Mouse (Mus musculus): Measurements from ENCODE around the gene Ripk3. TPM values are rescaled to one million over a fixed set of nuclear protein-coding genes. Genes with fewer than 3 reads are reported as not detected.
A peak's percentile ranks its signal among the peaks of the same experiment; 100 is the strongest.
"Not testable (repeated sequence)": the region's sequence is repeated elsewhere in the genome, so short reads cannot be mapped to it uniquely, and the experiment has no call there.

The Ripk3 gene
- polyA plus RNA-seq, 1 experiment from 2014 or later: 2.8 TPM

DNA sequence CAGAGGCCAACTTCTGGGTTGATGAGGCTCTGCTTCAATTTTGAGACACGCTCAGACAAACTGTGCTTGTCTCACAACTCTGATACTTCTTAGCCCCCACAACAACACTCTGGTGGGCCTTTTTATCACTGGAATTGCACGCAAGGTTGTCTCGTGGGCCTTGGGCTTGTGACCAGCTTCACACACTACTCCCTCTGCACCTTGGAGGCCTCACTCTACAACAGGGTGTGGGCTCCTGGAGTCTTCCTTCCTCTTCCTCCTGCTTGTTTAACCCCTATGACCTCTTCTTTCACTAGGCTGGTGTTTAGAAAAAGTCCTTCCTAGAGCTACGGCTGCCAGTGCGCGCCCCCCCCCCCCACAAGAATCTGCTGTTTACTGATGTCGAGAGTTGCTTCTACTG lies 12.0 kb downstream of the Ripk3 start:
- Histone ChIP-seq H3K27me3 (replicated peaks) (peaks cover 37% of the 10 kb centered on the region), H3K4me3 (replicated peaks) (no peak overlapping the region), H3K4me1 (peaks cover 8% of the 10 kb centered on the region), H3K9me3 (replicated peaks) (no peaks in the 10 kb centered on the region), H3K27ac (replicated peaks) (no peak overlapping the region), H3K36me3 (no peaks in the 10 kb centered on the region), H3K9ac (replicated peaks) (no peak overlapping the region), H3K4me2 (no peak overlapping the region)
- ATAC-seq (ENCODE audit: low FRiP score): no peak
- 85% methylated on average over 7 of the region's 7 CpGs for WGBS

DNA sequence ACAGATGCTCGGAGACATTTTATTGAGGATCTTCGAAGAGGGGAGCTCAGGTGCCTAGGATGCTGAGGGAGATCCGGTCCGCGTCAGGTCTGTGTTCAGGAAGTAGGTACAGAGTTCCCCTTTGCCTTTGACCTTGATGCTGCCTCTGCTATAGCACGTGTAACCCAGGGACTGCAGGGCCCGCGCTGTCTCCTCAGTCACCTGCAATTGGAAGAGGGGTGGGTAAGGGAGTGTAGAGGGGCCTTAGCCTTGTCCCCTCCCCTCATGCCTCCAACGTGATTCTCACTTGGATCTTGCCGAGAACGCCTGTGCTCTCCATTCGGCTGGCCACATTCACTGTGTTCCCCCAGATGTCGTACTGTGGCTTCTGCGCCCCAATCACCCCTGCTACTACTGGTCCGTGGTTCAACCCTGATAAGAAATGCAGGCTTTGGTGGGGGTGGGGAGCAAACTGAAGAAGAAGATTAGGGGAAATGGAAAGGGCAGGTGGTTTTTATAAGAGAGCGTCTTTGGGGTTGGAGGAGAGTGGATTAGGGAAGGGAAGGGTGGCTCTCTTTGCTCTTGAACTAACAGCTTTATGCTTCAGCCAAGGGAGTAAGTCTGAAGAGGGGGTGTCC lies 19.5 kb downstream of the Ripk3 start:
- no peak for ATAC-seq (ENCODE audit: low FRiP score)
- WGBS: 77% methylated on average over 16 of the region's 16 CpGs
- Histone ChIP-seq H3K27me3 (replicated peaks) (peaks cover 64% of the 10 kb centered on the region), H3K36me3 (no peaks in the 10 kb centered on the region), H3K27ac (replicated peaks) (no peak overlapping the region), H3K4me3 (replicated peaks) (no peak overlapping the region), H3K9ac (replicated peaks) (no peak overlapping the region), H3K9me3 (replicated peaks) (no peaks in the 10 kb centered on the region), H3K4me2 (no peak overlapping the region), H3K4me1 (peaks cover 10% of the 10 kb centered on the region)

DNA sequence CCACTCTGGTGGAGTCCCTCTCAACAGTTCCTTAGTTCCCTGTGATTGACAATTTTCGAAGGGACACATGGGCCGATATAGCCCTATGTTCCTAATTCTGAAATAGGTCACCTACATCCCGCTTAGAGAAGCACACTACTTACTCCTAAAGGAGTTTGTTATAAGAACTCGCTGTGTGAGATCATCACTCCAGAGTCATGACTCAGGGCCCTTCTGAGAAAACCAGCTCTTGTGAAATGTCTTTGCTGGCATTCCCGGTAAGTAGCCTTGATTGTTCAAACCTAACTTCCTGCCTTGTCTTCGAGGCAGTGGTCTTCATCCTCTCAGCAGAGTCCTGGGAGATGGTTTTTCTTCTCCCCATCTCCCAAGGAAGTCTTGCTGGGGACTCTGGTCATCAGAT lies 20.1 kb downstream of the Ripk3 start:
- peaks cover 10% of the 10 kb centered on the region for H3K4me1 ChIP-seq
- H3K27me3 ChIP-seq (replicated peaks): peaks cover 66% of the 10 kb centered on the region
- 91% methylated on average over 6 of the region's 6 CpGs for WGBS
- ATAC-seq (ENCODE audit: low FRiP score): no peak
- no peak overlapping the region for H3K4me3 ChIP-seq (replicated peaks)
- no peak overlapping the region for H3K4me2 ChIP-seq
- H3K9me3 ChIP-seq (replicated peaks): no peaks in the 10 kb centered on the region
- no peaks in the 10 kb centered on the region for H3K36me3 ChIP-seq
- H3K9ac ChIP-seq (replicated peaks): no peak overlapping the region
- no peak overlapping the region for H3K27ac ChIP-seq (replicated peaks)

- peak overlapping the region; percentile 75 for H3K4me2 ChIP-seq
- H3K27ac ChIP-seq (replicated peaks): no peak overlapping the region
- H3K4me3 ChIP-seq (replicated peaks): peak overlapping the region; percentile 42
- no peaks in the 10 kb centered on the region for H3K9me3 ChIP-seq (replicated peaks)
- H3K36me3 ChIP-seq: no peaks in the 10 kb centered on the region
- WGBS: 12% methylated on average over 51 of the region's 52 CpGs
- H3K4me1 ChIP-seq: peaks cover 12% of the 10 kb centered on the region
- peak; percentile 74 for ATAC-seq (ENCODE audit: low FRiP score)
- peaks cover 71% of the 10 kb centered on the region for H3K27me3 ChIP-seq (replicated peaks)
- peak overlapping the region; percentile 45 for H3K9ac ChIP-seq (replicated peaks)
Measured at GRCm38 (mm10) chr14:55767519-55768414, 20.9 kb downstream of the Ripk3 start.

DNA sequence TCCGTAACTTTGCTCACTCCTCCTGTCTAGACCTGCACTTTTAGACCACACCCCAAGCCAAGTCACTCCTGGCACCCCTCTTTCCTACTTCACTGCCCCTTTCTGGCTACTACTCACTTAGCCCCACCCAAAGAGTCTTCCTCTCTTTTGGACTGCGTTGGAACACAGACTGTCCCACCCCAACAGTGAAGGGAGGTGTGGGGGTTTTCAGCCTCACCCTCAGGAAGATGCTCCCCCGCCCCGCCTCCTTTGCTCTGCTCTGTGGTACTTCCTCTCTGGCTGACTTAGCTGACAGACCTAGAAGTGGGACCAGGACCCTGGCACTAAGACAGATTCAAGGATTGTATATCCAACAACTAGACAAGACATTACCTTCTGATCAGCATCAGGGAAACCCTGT lies 23.0 kb downstream of the Ripk3 start, which contains the start of gene Ltb4r1:
Gene Ltb4r1 (plus strand): TSS at position 267 of the 400 bp plus-strand sequence.
- Histone ChIP-seq H3K9me3 (replicated peaks) (no peaks in the 10 kb centered on the region), H3K27me3 (replicated peaks) (peaks cover 72% of the 10 kb centered on the region), H3K36me3 (no peaks in the 10 kb centered on the region), H3K27ac (replicated peaks) (no peak within 1 kb of the TSS), H3K4me2 (no peak within 1 kb of the TSS), H3K4me1 (peaks cover 27% of the 10 kb centered on the region), H3K9ac (replicated peaks) (no peak within 1 kb of the TSS), H3K4me3 (replicated peaks) (no peak within 1 kb of the TSS)
- WGBS: 84% methylated on average over 4 of the region's 4 CpGs
- no peak for ATAC-seq (ENCODE audit: low FRiP score)

GRCm38 (mm10) chr14:55763166-55763565 lies 25.5 kb downstream of the Ripk3 start:
- Histone ChIP-seq H3K4me3 (replicated peaks) (peak overlapping the region; percentile 53; the same call in 1 of the 2 replicates), H3K9ac (replicated peaks) (no peak overlapping the region), H3K4me1 (peaks cover 27% of the 10 kb centered on the region), H3K36me3 (no peaks in the 10 kb centered on the region), H3K9me3 (replicated peaks) (no peaks in the 10 kb centered on the region), H3K4me2 (peak overlapping the region; percentile 76), H3K27me3 (replicated peaks) (peaks cover 58% of the 10 kb centered on the region), H3K27ac (replicated peaks) (no peak overlapping the region)
- no peak for ATAC-seq (ENCODE audit: low FRiP score)
- WGBS: 61% methylated on average over 7 of the region's 7 CpGs

- H3K9me3 ChIP-seq (replicated peaks): no peaks in the 10 kb centered on the region
- peak overlapping the region; percentile 50 for H3K9ac ChIP-seq (replicated peaks)
- H3K36me3 ChIP-seq: no peaks in the 10 kb centered on the region
- peak overlapping the region; percentile 53 for H3K4me3 ChIP-seq (replicated peaks)
- H3K4me1 ChIP-seq: peaks cover 18% of the 10 kb centered on the region
- H3K27me3 ChIP-seq (replicated peaks): peaks cover 51% of the 10 kb centered on the region
- peak overlapping the region; percentile 65 for H3K27ac ChIP-seq (replicated peaks)
- WGBS: under 1% methylated on average over 77 of the region's 77 CpGs
- peak overlapping the region; percentile 76 for H3K4me2 ChIP-seq
- ATAC-seq (ENCODE audit: low FRiP score): peak; percentile 73
Measured at GRCm38 (mm10) chr14:55762001-55762821, 26.5 kb downstream of the Ripk3 start.

DNA sequence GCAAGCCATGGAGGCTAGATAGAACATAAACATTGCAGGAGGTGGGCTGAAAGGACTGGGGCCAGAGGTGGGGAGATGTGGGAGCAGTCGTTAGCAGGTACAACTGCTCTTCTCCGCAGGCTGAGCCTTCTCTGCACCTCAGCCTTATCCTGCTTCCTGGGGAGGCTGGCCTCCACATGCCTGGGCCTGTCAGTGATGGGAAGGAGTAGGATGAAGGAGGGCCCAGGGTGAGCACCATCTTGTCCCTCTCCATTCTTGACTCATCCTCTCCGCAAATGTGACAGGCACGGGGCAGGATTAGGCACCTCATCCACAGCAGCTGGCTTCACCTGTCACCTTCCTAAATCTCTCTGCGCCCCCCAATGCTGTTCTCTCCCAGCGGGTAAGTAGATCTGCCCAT lies 27.5 kb downstream of the Ripk3 start, which contains the start of gene Ltb4r2:
Gene Ltb4r2 (plus strand): TSS at position 266 of the 400 bp plus-strand sequence.
- Histone ChIP-seq H3K36me3 (peaks cover 4% of the 10 kb centered on the region; the same call in 1 of the 2 replicates), H3K4me2 (peak within 1 kb of the TSS; percentile 76), H3K9ac (replicated peaks) (peak within 1 kb of the TSS; percentile 50), H3K9me3 (replicated peaks) (no peaks in the 10 kb centered on the region), H3K4me3 (replicated peaks) (peak within 1 kb of the TSS; percentile 53), H3K27ac (replicated peaks) (peak within 1 kb of the TSS; percentile 65), H3K4me1 (peaks cover 17% of the 10 kb centered on the region), H3K27me3 (replicated peaks) (peaks cover 42% of the 10 kb centered on the region)
- no peak for ATAC-seq (ENCODE audit: low FRiP score)
- 76% methylated on average over 6 of the region's 6 CpGs for WGBS

- Histone ChIP-seq H3K36me3 (peaks cover 14% of the 10 kb centered on the region), H3K4me2 (peak overlapping the region; percentile 38), H3K4me1 (peaks cover 17% of the 10 kb centered on the region), H3K27me3 (replicated peaks) (peaks cover 32% of the 10 kb centered on the region)
- H3K9me3 ChIP-seq (replicated peaks); H3K9ac ChIP-seq (replicated peaks); H3K27ac ChIP-seq (replicated peaks); ATAC-seq (ENCODE audit: low FRiP score); H3K4me3 ChIP-seq (replicated peaks): not testable (repeated sequence)
- under 1% methylated on average over 6 of the region's 6 CpGs for WGBS
Measured at GRCm38 (mm10) chr14:55760156-55760555, 28.5 kb downstream of the Ripk3 start.

- peaks cover 32% of the 10 kb centered on the region for H3K36me3 ChIP-seq
- peaks cover 17% of the 10 kb centered on the region for H3K4me1 ChIP-seq
- WGBS: 19% methylated on average over 8 of the region's 8 CpGs
- H3K4me3 ChIP-seq (replicated peaks): no peak within 1 kb of the TSS
- peak within 1 kb of the TSS; percentile 25 for H3K4me2 ChIP-seq
- no peak within 1 kb of the TSS; the same call in 1 of the 2 replicates for H3K9ac ChIP-seq (replicated peaks)
- no peak for ATAC-seq (ENCODE audit: low FRiP score)
- no peak within 1 kb of the TSS for H3K27ac ChIP-seq (replicated peaks)
- peaks cover 15% of the 10 kb centered on the region for H3K27me3 ChIP-seq (replicated peaks)
- H3K9me3 ChIP-seq (replicated peaks): no peaks in the 10 kb centered on the region
Measured at GRCm38 (mm10) chr14:55758363-55758784, 30.3 kb downstream of the Ripk3 start, which contains the start of gene Cideb. Gene Cideb, minus strand, starts transcription at chr14:55758458.

DNA sequence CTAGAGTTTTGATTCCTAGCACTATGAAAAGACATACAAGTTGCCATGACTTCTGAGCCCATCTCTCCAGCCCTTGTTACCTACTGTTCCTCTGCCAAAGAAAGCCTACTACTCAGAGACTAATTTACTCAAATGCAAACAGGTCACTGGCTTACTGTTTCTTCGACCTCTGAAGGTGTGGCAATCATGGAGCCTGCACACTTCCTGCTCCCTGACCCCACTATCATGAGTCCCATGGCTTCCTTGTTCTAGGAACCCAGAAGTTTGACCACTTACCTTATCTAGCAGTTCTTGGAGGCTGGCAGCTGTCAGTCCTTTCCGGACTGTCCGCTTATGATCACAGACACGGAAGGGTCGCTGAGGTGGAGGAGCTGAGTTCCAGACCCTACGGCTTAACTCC lies 31.1 kb downstream of the Ripk3 start:
- 84% methylated on average over 6 of the region's 6 CpGs for WGBS
- H3K4me2 ChIP-seq: no peak overlapping the region
- no peaks in the 10 kb centered on the region for H3K9me3 ChIP-seq (replicated peaks)
- no peak overlapping the region for H3K9ac ChIP-seq (replicated peaks)
- peaks cover 40% of the 10 kb centered on the region for H3K36me3 ChIP-seq
- peaks cover 13% of the 10 kb centered on the region for H3K4me1 ChIP-seq
- H3K4me3 ChIP-seq (replicated peaks): no peak overlapping the region
- peaks cover 12% of the 10 kb centered on the region for H3K27me3 ChIP-seq (replicated peaks)
- no peak for ATAC-seq (ENCODE audit: low FRiP score)
- no peak overlapping the region for H3K27ac ChIP-seq (replicated peaks)
